Mouse (Mus musculus): ENCODE data around the gene Itgb4. TPM values are rescaled to one million over a fixed set of nuclear protein-coding genes. Genes with fewer than 3 reads are reported as not detected.
A peak's percentile ranks its signal among the peaks of the same experiment; 100 is the strongest.

The Itgb4 gene
- total and polyA plus RNA-seq, 3 experiments: 0.69 to 0.85 TPM; not detected in 1

GRCm38 (mm10) chr11:116011529-116012261, 37.2 kb downstream of the Itgb4 start:
- Histone ChIP-seq H3K79me2 (ENCODE audit: control insufficient read depth, insufficient read depth, low read length, poor library complexity) (peaks cover 13% of the 10 kb centered on the region), H3K4me1 (ENCODE audit: control insufficient read depth in 1 of 2, insufficient read depth in 2 of 2, low read length in 2 of 2) (peaks cover 3 to 11% of the 10 kb centered on the region in 2 experiments; a peak in 3 of 4 replicates), H3K9ac (ENCODE audit: control insufficient read depth, low read depth, low read length, poor library complexity, severe bottlenecking) (peak overlapping the region; percentile 89), H3K27me3 (ENCODE audit: control insufficient read depth in 1 of 2, insufficient read depth in 2 of 2, low read length in 2 of 2) (no peaks in the 10 kb centered on the region), H3K27ac (ENCODE audit: control insufficient read depth, low read depth, low read length) (peak overlapping the region; percentile 38), H3K36me3 (ENCODE audit: control insufficient read depth in 1 of 2, insufficient read depth in 2 of 2, low read length in 2 of 2) (peaks cover 0 to 9% of the 10 kb centered on the region in 2 experiments; a peak in 2 of 4 replicates), H3K9me3 (replicated peaks; ENCODE audit: insufficient read depth, low read length) (no peaks in the 10 kb centered on the region), H3K4me3 (ENCODE audit: control insufficient read depth in 1 of 2, insufficient read depth in 1 of 2, low read depth in 2 of 2, low read length in 2 of 2) (peak overlapping the region; percentile 67 to 86)
- peak; percentile 56 for DNase-seq (ENCODE audit: low read depth, low spot score)
- TF ChIP-seq MXI1 (IDR thresholded peaks at IDR 0.05; ENCODE audit: low read depth, low read length) (no peak), EP300 (IDR thresholded peaks at IDR 0.05; ENCODE audit: low read depth in 1 of 2, low read length in 2 of 2) (no peak), CHD1 (IDR thresholded peaks at IDR 0.05; ENCODE audit: low read depth, low read length) (peak; percentile 88; the same call in 1 of the 2 replicates), JUND (IDR thresholded peaks at IDR 0.05; ENCODE audit: low read depth, low read length) (no peak), BHLHE40 (IDR thresholded peaks at IDR 0.05; ENCODE audit: borderline replicate concordance, low read depth, low read length) (no peak), CTCF (IDR thresholded peaks at IDR 0.05 in 2 of 3, conservative IDR thresholded peaks at IDR 0.05 in 1 of 3; ENCODE audit: control insufficient read depth in 1 of 3, insufficient read depth in 1 of 3, low read depth in 2 of 3, low read length in 3 of 3, poor library complexity in 1 of 3, severe bottlenecking in 1 of 3) (no peak; a peak in 1 of 6 replicates), MYC (IDR thresholded peaks at IDR 0.05; ENCODE audit: low read depth, low read length) (no peak), CHD2 (IDR thresholded peaks at IDR 0.05; ENCODE audit: low read length) (no peak), UBTF (IDR thresholded peaks at IDR 0.05; ENCODE audit: borderline replicate concordance, insufficient read depth, low read depth, low read length) (no peak), MYB (IDR thresholded peaks at IDR 0.05; ENCODE audit: low read depth, low read length) (no peak), ELF1 (IDR thresholded peaks at IDR 0.05; ENCODE audit: low read depth, low read length) (no peak), GABPA (IDR thresholded peaks at IDR 0.05; ENCODE audit: low read depth, low read length) (no peak), TAL1 (IDR thresholded peaks at IDR 0.05; ENCODE audit: low read length) (no peak), POLR2A (IDR thresholded peaks at IDR 0.05; ENCODE audit: control insufficient read depth in 1 of 2, insufficient read depth in 1 of 2, low read depth in 1 of 2, low read length in 2 of 2, poor library complexity in 1 of 2) (no peak), HCFC1 (IDR thresholded peaks at IDR 0.05; ENCODE audit: low read depth, low read length) (no peak), ZMIZ1 (IDR thresholded peaks at IDR 0.05; ENCODE audit: low read depth, low read length) (no peak), ETS1 (IDR thresholded peaks at IDR 0.05; ENCODE audit: low read depth, low read length) (no peak), ZKSCAN1 (IDR thresholded peaks at IDR 0.05; ENCODE audit: low read depth, low read length) (no peak), E2F4 (IDR thresholded peaks at IDR 0.05; ENCODE audit: borderline replicate concordance, low read depth, low read length) (no peak), NELFE (IDR thresholded peaks at IDR 0.05; ENCODE audit: low read depth, low read length) (no peak), NRF1 (IDR thresholded peaks at IDR 0.05; ENCODE audit: insufficient read depth, low read depth, low read length, poor library complexity, severe bottlenecking) (no peak), ZNF384 (IDR thresholded peaks at IDR 0.05; ENCODE audit: low read depth, low read length) (no peak), TCF12 (IDR thresholded peaks at IDR 0.05; ENCODE audit: low read depth, low read length) (0 out of 2 replicates have a peak, but pooled peaks have one; percentile 24), GATA1 (IDR thresholded peaks at IDR 0.05; ENCODE audit: low read depth, low read length) (peak; percentile 43; the same call in 1 of the 2 replicates)

Data from MEL (cell line).